Mouse (Mus musculus): ENCODE results near the gene Atp8a1. TPM values are rescaled to one million over a fixed set of nuclear protein-coding genes. Genes with fewer than 3 reads are reported as not detected.
A peak's percentile ranks its signal among the peaks of the same experiment; 100 is the strongest.

The Atp8a1 gene
- polyA plus RNA-seq, 1 experiment from 2014 or later, result 25.7 TPM

GRCm38 (mm10) chr5:67854963-67855606, 7.9 kb upstream of the Atp8a1 start:
- no peak overlapping the region for H3K27ac ChIP-seq (ENCODE audit: low read depth, low read length)
- H3K4me2 ChIP-seq (ENCODE audit: low read depth, low read length, severe bottlenecking), result no peak overlapping the region
- DNase-seq (ENCODE audit: low spot score) (no peak), ATAC-seq (replicated peaks; ENCODE audit: low FRiP score) (no peak)
- no peaks in the 10 kb centered on the region for H3K36me3 ChIP-seq (ENCODE audit: control insufficient read depth, insufficient read depth, low read length)
- WGBS, result 86% methylated on average over 6 of the region's 6 CpGs
- H3K27me3 ChIP-seq (ENCODE audit: control insufficient read depth, insufficient read depth, low read length), result no peaks in the 10 kb centered on the region
- H3K9ac ChIP-seq (ENCODE audit: low read length), result no peak overlapping the region
- H3K9me3 ChIP-seq (ENCODE audit: control insufficient read depth, low read length), result no peaks in the 10 kb centered on the region
- no peak overlapping the region for H3K4me3 ChIP-seq (ENCODE audit: low read depth, low read length)
- no peaks in the 10 kb centered on the region for H3K4me1 ChIP-seq (replicated peaks; ENCODE audit: control insufficient read depth, insufficient read depth, low read length)

- Histone ChIP-seq H3K4me3 (ENCODE audit: low read depth, low read length) (no peak overlapping the region), H3K9ac (ENCODE audit: low read length) (no peak overlapping the region), H3K4me1 (replicated peaks; ENCODE audit: control insufficient read depth, insufficient read depth, low read length) (no peaks in the 10 kb centered on the region), H3K9me3 (ENCODE audit: control insufficient read depth, low read length) (no peaks in the 10 kb centered on the region), H3K27me3 (ENCODE audit: control insufficient read depth, insufficient read depth, low read length) (no peaks in the 10 kb centered on the region), H3K4me2 (ENCODE audit: low read depth, low read length, severe bottlenecking) (no peak overlapping the region), H3K27ac (ENCODE audit: low read depth, low read length) (no peak overlapping the region), H3K36me3 (ENCODE audit: control insufficient read depth, insufficient read depth, low read length) (no peaks in the 10 kb centered on the region)
- 74% methylated on average over 2 of the region's 2 CpGs for WGBS
- DNase-seq (ENCODE audit: low spot score), result no peak
- no peak for ATAC-seq (replicated peaks; ENCODE audit: low FRiP score)
Observed at GRCm38 (mm10) chr5:67852860-67853259, 5.6 kb upstream of the Atp8a1 start.

GRCm38 (mm10) chr5:67849411-67849810, 2.2 kb upstream of the Atp8a1 start:
- H3K4me3 ChIP-seq (ENCODE audit: low read depth, low read length), result no peak overlapping the region
- H3K4me2 ChIP-seq (ENCODE audit: low read depth, low read length, severe bottlenecking), result no peak overlapping the region
- H3K27me3 ChIP-seq (ENCODE audit: control insufficient read depth, insufficient read depth, low read length), result no peaks in the 10 kb centered on the region
- H3K9ac ChIP-seq (ENCODE audit: low read length), result no peak overlapping the region
- no peak overlapping the region for H3K27ac ChIP-seq (ENCODE audit: low read depth, low read length)
- H3K4me1 ChIP-seq (replicated peaks; ENCODE audit: control insufficient read depth, insufficient read depth, low read length), result peaks cover 2% of the 10 kb centered on the region; the same call in 1 of the 2 replicates
- 81% methylated on average over 4 of the region's 4 CpGs for WGBS
- H3K36me3 ChIP-seq (ENCODE audit: control insufficient read depth, insufficient read depth, low read length), result no peaks in the 10 kb centered on the region
- H3K9me3 ChIP-seq (ENCODE audit: control insufficient read depth, low read length), result no peaks in the 10 kb centered on the region
- DNase-seq (ENCODE audit: low spot score), result peak; percentile 45
- no peak for ATAC-seq (replicated peaks; ENCODE audit: low FRiP score)

DNA sequence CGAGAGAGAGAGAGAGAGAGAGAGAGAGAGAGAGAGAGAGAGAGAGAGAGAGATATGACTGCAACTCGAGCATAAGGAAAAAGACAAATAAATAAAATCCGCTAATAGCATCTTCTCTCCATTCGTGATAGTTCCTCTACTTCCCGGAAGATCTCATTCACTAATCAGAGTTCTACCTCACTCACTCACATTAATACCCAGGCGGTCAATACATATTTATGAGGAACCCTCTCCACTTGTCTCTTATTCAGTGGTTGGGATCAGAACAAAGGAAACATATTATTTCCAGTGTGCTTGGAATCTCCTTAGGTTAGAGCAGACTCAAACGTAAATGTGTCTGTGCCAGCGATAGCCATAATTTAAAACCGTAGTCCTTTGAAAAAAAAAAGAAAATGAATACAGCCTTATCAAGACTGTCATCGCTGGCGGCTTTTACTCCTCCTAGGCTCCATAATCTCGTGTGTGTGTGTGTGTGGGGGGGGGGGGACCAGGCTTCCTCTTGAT, 1.3 kb upstream of the Atp8a1 start:
- peaks cover 5% of the 10 kb centered on the region; the same call in 1 of the 2 replicates for H3K4me1 ChIP-seq (replicated peaks; ENCODE audit: control insufficient read depth, insufficient read depth, low read length)
- no peak overlapping the region for H3K27ac ChIP-seq (ENCODE audit: low read depth, low read length)
- no peaks in the 10 kb centered on the region for H3K27me3 ChIP-seq (ENCODE audit: control insufficient read depth, insufficient read depth, low read length)
- ATAC-seq (replicated peaks; ENCODE audit: low FRiP score), result no peak
- no peak overlapping the region for H3K4me2 ChIP-seq (ENCODE audit: low read depth, low read length, severe bottlenecking)
- WGBS, result 71% methylated on average over 12 of the region's 12 CpGs
- peak; percentile 37 for DNase-seq (ENCODE audit: low spot score)
- no peak overlapping the region for H3K9ac ChIP-seq (ENCODE audit: low read length)
- no peak overlapping the region for H3K4me3 ChIP-seq (ENCODE audit: low read depth, low read length)
- H3K9me3 ChIP-seq (ENCODE audit: control insufficient read depth, low read length), result no peaks in the 10 kb centered on the region
- no peaks in the 10 kb centered on the region for H3K36me3 ChIP-seq (ENCODE audit: control insufficient read depth, insufficient read depth, low read length)

GRCm38 (mm10) chr5:67846361-67847224, 641 bp downstream of the Atp8a1 start:
- under 1% methylated on average over 39 of the region's 39 CpGs for WGBS
- Histone ChIP-seq H3K27ac (ENCODE audit: low read depth, low read length) (peak overlapping the region; percentile 48; the same call in 1 of the 2 replicates), H3K9ac (ENCODE audit: low read length) (peak overlapping the region; percentile 71), H3K27me3 (ENCODE audit: control insufficient read depth, insufficient read depth, low read length) (no peaks in the 10 kb centered on the region), H3K9me3 (ENCODE audit: control insufficient read depth, low read length) (no peaks in the 10 kb centered on the region), H3K4me3 (ENCODE audit: low read depth, low read length) (peak overlapping the region; percentile 78), H3K4me1 (replicated peaks; ENCODE audit: control insufficient read depth, insufficient read depth, low read length) (peaks cover 17% of the 10 kb centered on the region), H3K36me3 (ENCODE audit: control insufficient read depth, insufficient read depth, low read length) (no peaks in the 10 kb centered on the region), H3K4me2 (ENCODE audit: low read depth, low read length, severe bottlenecking) (peak overlapping the region; percentile 63)
- ATAC-seq (replicated peaks; ENCODE audit: low FRiP score) (peak; percentile 6), DNase-seq (ENCODE audit: low spot score) (peak; percentile 68)

DNA sequence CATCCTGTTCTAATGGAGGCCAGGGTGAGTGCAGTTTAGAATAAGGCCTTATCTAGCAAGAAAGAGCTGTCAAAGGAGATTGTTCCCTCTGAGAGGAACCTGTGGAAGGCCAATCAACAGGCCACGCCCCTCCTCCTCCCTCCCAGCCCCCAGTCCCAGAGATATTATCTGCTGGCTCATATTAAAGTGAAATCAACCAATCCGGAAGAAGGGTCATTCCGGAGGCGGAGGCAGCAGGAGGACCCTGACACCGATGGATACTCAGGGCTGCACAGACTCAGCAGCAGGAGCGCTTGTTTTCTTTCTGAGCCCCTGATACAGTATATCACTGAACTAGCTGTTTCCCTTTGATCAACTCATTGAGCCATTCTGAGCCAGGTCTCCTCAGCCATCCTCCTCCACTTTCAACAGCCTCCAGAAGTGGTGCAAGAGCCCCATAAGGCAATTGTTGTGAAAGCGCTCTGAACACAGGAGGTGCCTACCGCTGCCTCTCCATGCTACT, 2.0 kb downstream of the Atp8a1 start:
- no peak overlapping the region for H3K9ac ChIP-seq (ENCODE audit: low read length)

DNA sequence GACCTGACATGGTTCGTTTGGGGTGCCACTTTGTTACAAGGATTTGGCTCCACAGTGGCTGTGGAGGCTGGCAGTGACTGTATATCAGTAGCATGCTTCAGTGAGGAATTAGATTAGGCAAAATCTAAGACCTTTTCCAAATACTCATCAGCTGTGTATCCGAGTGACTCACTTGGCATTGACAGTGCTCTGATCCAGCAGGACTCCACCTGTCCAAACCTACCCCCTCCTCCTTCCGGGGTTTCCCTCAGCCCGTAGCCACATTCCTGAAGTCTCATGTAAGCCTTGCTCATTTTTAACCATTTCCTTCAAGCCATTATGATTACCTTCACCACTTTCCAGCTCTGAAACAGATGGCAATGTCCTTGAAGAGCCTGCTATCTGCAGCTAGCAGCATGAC, 3.2 kb downstream of the Atp8a1 start:
- Histone ChIP-seq H3K4me2 (ENCODE audit: low read depth, low read length, severe bottlenecking) (no peak overlapping the region), H3K4me1 (replicated peaks; ENCODE audit: control insufficient read depth, insufficient read depth, low read length) (peaks cover 21% of the 10 kb centered on the region), H3K27me3 (ENCODE audit: control insufficient read depth, insufficient read depth, low read length) (no peaks in the 10 kb centered on the region), H3K36me3 (ENCODE audit: control insufficient read depth, insufficient read depth, low read length) (no peaks in the 10 kb centered on the region), H3K9ac (ENCODE audit: low read length) (no peak overlapping the region), H3K9me3 (ENCODE audit: control insufficient read depth, low read length) (no peaks in the 10 kb centered on the region), H3K27ac (ENCODE audit: low read depth, low read length) (no peak overlapping the region), H3K4me3 (ENCODE audit: low read depth, low read length) (no peak overlapping the region)
- no peak for ATAC-seq (replicated peaks; ENCODE audit: low FRiP score)
- DNase-seq (ENCODE audit: low spot score), result no peak
- 83% methylated on average over 4 of the region's 4 CpGs for WGBS

More for the DNA sequence above, 2.0 kb downstream of the Atp8a1 start:
- no peaks in the 10 kb centered on the region for H3K9me3 ChIP-seq (ENCODE audit: control insufficient read depth, low read length)
- DNase-seq (ENCODE audit: low spot score), result peak; percentile 61
- ATAC-seq (replicated peaks; ENCODE audit: low FRiP score), result no peak
- no peak overlapping the region for H3K27ac ChIP-seq (ENCODE audit: low read depth, low read length)
- no peaks in the 10 kb centered on the region for H3K27me3 ChIP-seq (ENCODE audit: control insufficient read depth, insufficient read depth, low read length)
- peaks cover 21% of the 10 kb centered on the region for H3K4me1 ChIP-seq (replicated peaks; ENCODE audit: control insufficient read depth, insufficient read depth, low read length)
- 35% methylated on average over 8 of the region's 8 CpGs for WGBS
- peak overlapping the region; percentile 9; the same call in 1 of the 2 replicates for H3K4me3 ChIP-seq (ENCODE audit: low read depth, low read length)
- peak overlapping the region; percentile 63 for H3K4me2 ChIP-seq (ENCODE audit: low read depth, low read length, severe bottlenecking)
- no peaks in the 10 kb centered on the region for H3K36me3 ChIP-seq (ENCODE audit: control insufficient read depth, insufficient read depth, low read length)

DNA sequence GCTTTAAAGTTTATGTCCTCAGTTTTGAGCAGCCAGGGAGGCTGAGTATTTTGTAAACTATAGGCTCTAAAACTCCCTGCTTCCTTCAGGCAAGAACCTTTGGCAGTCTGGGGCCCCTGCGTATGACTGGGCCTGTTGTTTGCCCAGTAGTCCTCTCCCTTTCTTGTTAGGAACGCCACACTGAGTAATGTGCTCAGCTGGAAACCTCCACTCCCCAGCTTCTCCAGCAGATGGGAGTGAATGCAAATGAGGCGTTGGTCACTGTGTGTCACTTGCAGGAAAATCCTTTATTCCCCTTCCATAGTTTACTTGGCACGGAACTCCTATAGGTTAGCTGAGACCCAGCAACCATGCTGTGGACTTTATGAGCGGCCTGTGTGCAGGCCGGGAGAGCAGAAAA, 4.9 kb downstream of the Atp8a1 start:
- Histone ChIP-seq H3K9me3 (ENCODE audit: control insufficient read depth, low read length) (no peaks in the 10 kb centered on the region), H3K36me3 (ENCODE audit: control insufficient read depth, insufficient read depth, low read length) (no peaks in the 10 kb centered on the region), H3K27ac (ENCODE audit: low read depth, low read length) (peak overlapping the region; percentile 72), H3K4me2 (ENCODE audit: low read depth, low read length, severe bottlenecking) (peak overlapping the region; percentile 11; the same call in 1 of the 2 replicates), H3K9ac (ENCODE audit: low read length) (no peak overlapping the region), H3K4me3 (ENCODE audit: low read depth, low read length) (no peak overlapping the region), H3K27me3 (ENCODE audit: control insufficient read depth, insufficient read depth, low read length) (no peaks in the 10 kb centered on the region), H3K4me1 (replicated peaks; ENCODE audit: control insufficient read depth, insufficient read depth, low read length) (peaks cover 21% of the 10 kb centered on the region)
- peak; percentile 49 for ATAC-seq (replicated peaks; ENCODE audit: low FRiP score)
- 23% methylated on average over 6 of the region's 6 CpGs for WGBS
- DNase-seq (ENCODE audit: low spot score), result peak; percentile 55
